Mouse (Mus musculus): ENCODE measurements around the gene Ski. TPM values are rescaled to one million over a fixed set of nuclear protein-coding genes. Genes with fewer than 3 reads are reported as not detected.
A peak's percentile ranks its signal among the peaks of the same experiment; 100 is the strongest.

Gene Ski
- total RNA-seq, 2 experiments from 2014 or later = 113 to 119 TPM

- no peak for DNase-seq (ENCODE audit: low spot score in 2 of 2)
- intact Hi-C loops (cut with DNase I) = no loop called here
Observed at GRCm38 (mm10) chr4:155217241-155218103, 4.9 kb downstream of the Ski start.

GRCm38 (mm10) chr4:155215773-155216630 lies 6.4 kb downstream of the Ski start:
- peak; percentile 50 to 54 for DNase-seq (ENCODE audit: low spot score in 2 of 2)

GRCm38 (mm10) chr4:155215203-155215602 lies 7.2 kb downstream of the Ski start:
- intact Hi-C loops (cut with DNase I) = no loop called here
- no peak for DNase-seq (ENCODE audit: low spot score in 2 of 2)

More at GRCm38 (mm10) chr4:155215773-155216630, 6.4 kb downstream of the Ski start:
- intact Hi-C loops (cut with DNase I) = no loop called here

- no peak for DNase-seq (ENCODE audit: low spot score in 2 of 2)
- intact Hi-C loops (cut with DNase I) = no loop called here
Observed at GRCm38 (mm10) chr4:155214793-155215192, 7.6 kb downstream of the Ski start.

GRCm38 (mm10) chr4:155214188-155214587 lies 8.2 kb downstream of the Ski start:
- DNase-seq (ENCODE audit: low spot score in 2 of 2) = no peak
- intact Hi-C loops (cut with DNase I) = no loop called here

- DNase-seq (ENCODE audit: low spot score in 2 of 2) = no peak
- intact Hi-C loops (cut with DNase I) = no loop called here
Observed at GRCm38 (mm10) chr4:155213752-155214054, 8.7 kb downstream of the Ski start.

- peak in 1 of 2 experiments; percentile 45 for DNase-seq (ENCODE audit: low spot score in 2 of 2)
- intact Hi-C loops (cut with DNase I) = no loop called here
Observed at GRCm38 (mm10) chr4:155213052-155213751, 9.2 kb downstream of the Ski start.

GRCm38 (mm10) chr4:155209494-155209893 lies 12.9 kb downstream of the Ski start:
- no peak for DNase-seq (ENCODE audit: low spot score in 2 of 2)
- intact Hi-C loops (cut with DNase I) = no loop called here

- no peak for DNase-seq (ENCODE audit: low spot score in 2 of 2)
- intact Hi-C loops (cut with DNase I) = no loop called here
Observed at GRCm38 (mm10) chr4:155209079-155209478, 13.3 kb downstream of the Ski start.

- DNase-seq (ENCODE audit: low spot score in 2 of 2) = no peak
- intact Hi-C loops (cut with DNase I) = no loop called here
Observed at GRCm38 (mm10) chr4:155208613-155209012, 13.8 kb downstream of the Ski start.

GRCm38 (mm10) chr4:155207841-155208240 lies 14.6 kb downstream of the Ski start:
- intact Hi-C loops (cut with DNase I) = no loop called here
- DNase-seq (ENCODE audit: low spot score in 2 of 2) = no peak

GRCm38 (mm10) chr4:155206498-155206897 lies 15.9 kb downstream of the Ski start:
- intact Hi-C loops (cut with DNase I) = no loop called here
- DNase-seq (ENCODE audit: low spot score in 2 of 2) = no peak

- intact Hi-C loops (cut with DNase I) = no loop called here
- no peak for DNase-seq (ENCODE audit: low spot score in 2 of 2)
Observed at GRCm38 (mm10) chr4:155205919-155206318, 16.5 kb downstream of the Ski start.

GRCm38 (mm10) chr4:155201764-155202163 lies 20.6 kb downstream of the Ski start:
- intact Hi-C loops (cut with DNase I) = no loop called here
- no peak for DNase-seq (ENCODE audit: low spot score in 2 of 2)

- intact Hi-C loops (cut with DNase I) = no loop called here
- no peak for DNase-seq (ENCODE audit: low spot score in 2 of 2)
Observed at GRCm38 (mm10) chr4:155200861-155201390, 21.5 kb downstream of the Ski start.

GRCm38 (mm10) chr4:155197726-155198125 lies 24.7 kb downstream of the Ski start:
- DNase-seq (ENCODE audit: low spot score in 2 of 2) = no peak
- intact Hi-C loops (cut with DNase I) = no loop called here

GRCm38 (mm10) chr4:155195204-155195603 lies 27.2 kb downstream of the Ski start:
- intact Hi-C loops (cut with DNase I) = no loop called here

GRCm38 (mm10) chr4:155190275-155190674 lies 32.1 kb downstream of the Ski start:
- intact Hi-C loops (cut with DNase I) = no loop called here
- DNase-seq (ENCODE audit: low spot score in 2 of 2) = no peak

More at GRCm38 (mm10) chr4:155195204-155195603, 27.2 kb downstream of the Ski start:
- DNase-seq (ENCODE audit: low spot score in 2 of 2) = no peak

GRCm38 (mm10) chr4:155189711-155190139 lies 32.7 kb downstream of the Ski start:
- no peak for DNase-seq (ENCODE audit: low spot score in 2 of 2)
- intact Hi-C loops (cut with DNase I) = no loop called here

GRCm38 (mm10) chr4:155188803-155189202 lies 33.6 kb downstream of the Ski start:
- no peak for DNase-seq (ENCODE audit: low spot score in 2 of 2)
- intact Hi-C loops (cut with DNase I) = no loop called here

Data from left cerebral cortex, postnatal 36 days (tissue).